Mouse (Mus musculus) cerebellum, adult 2 months (tissue): ENCODE measurements at regions not wholly inside any gene's neighbourhood (a gene's known extent, or its start where the extent isn't known, plus 50 kb on each side); places are given as distances from the start of the nearest gene placed in this dataset.
A peak's percentile ranks its signal among the peaks of the same experiment; 100 is the strongest.

ENCODE experiments used
- DNase-seq, 2 experiments: peaks; one replicate each; pipeline ENCODE4 v3.0.0; 2021
- H3K27ac ChIP-seq: fragments of 200-500 bp; 2 replicates; pipeline ENCODE4 v1.5.1; 2012; ENCODE audit warnings: low read length, control low read depth, inconsistent platforms; ENCODE audit not compliant: insufficient read depth
- H3K27me3 ChIP-seq: fragments of 200-500 bp; 2 replicates; pipeline ENCODE4 v1.6.1; 2012; ENCODE audit warnings: inconsistent platforms, mild to moderate bottlenecking, low read length, moderate library complexity; ENCODE audit not compliant: control insufficient read depth, insufficient read depth
- H3K4me1 ChIP-seq: fragments of 200-500 bp; 2 replicates; pipeline ENCODE4 v1.6.1; 2011; ENCODE audit warnings: low read length; ENCODE audit not compliant: control insufficient read depth, insufficient read depth
- H3K4me3 ChIP-seq: fragments of 200-500 bp; replicated peaks from 2 replicates; pipeline ENCODE3; 2011; ENCODE audit warnings: mild to moderate bottlenecking, low read depth, low read length, control low read depth; ENCODE audit not compliant: insufficient read depth
- CTCF ChIP-seq: fragments of 200-500 bp; IDR thresholded peaks from 2 replicates; pipeline ENCODE4 v1.5.1; 2011; ENCODE audit warnings: low read depth, mild to moderate bottlenecking, control low read depth, low read length, moderate library complexity, borderline replicate concordance; ENCODE audit not compliant: insufficient read depth
- POLR2A ChIP-seq: fragments of 200-500 bp; IDR thresholded peaks from 2 replicates; pipeline ENCODE4 v1.6.1; 2011; ENCODE audit warnings: low read length, control low read depth, borderline replicate concordance; ENCODE audit not compliant: insufficient read depth
- WGBS: fragments of 180-500 bp; shearing (Covaris S2); methylation state at CpG from one replicate; pipeline ENCODE4 v1.1.7; 2018; 5-methylcytosine and 5-hydroxymethylcytosine counted together

DNA sequence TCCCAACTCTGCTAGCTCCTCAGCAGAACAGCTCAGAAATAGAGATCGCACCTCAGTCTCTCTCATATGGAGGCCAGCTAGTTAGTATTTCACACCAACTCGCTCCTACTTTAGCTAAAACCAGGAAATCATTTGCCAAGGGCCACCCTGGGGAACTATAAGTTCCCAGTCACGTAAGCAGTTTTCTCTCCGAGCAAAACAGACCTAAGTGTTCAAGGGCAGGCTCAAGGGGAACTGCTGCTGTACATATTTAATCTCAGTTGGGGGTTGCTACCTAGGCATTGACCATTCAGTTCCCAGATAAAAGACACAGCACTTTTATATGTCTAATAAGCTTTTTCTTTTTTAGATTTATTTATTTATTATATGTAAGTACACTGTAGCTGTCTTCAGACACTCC is 93.5 kb upstream of the Cpm start:
- no peak overlapping the region for H3K27ac ChIP-seq
- WGBS, result 89% methylated on average over 4 of the region's 4 CpGs
- no peaks in the 10 kb centered on the region for H3K27me3 ChIP-seq
- H3K4me3 ChIP-seq, result no peak overlapping the region
- DNase-seq, result no peak
- TF ChIP-seq CTCF (no peak), POLR2A (no peak)
- H3K4me1 ChIP-seq, result no peaks in the 10 kb centered on the region

DNA sequence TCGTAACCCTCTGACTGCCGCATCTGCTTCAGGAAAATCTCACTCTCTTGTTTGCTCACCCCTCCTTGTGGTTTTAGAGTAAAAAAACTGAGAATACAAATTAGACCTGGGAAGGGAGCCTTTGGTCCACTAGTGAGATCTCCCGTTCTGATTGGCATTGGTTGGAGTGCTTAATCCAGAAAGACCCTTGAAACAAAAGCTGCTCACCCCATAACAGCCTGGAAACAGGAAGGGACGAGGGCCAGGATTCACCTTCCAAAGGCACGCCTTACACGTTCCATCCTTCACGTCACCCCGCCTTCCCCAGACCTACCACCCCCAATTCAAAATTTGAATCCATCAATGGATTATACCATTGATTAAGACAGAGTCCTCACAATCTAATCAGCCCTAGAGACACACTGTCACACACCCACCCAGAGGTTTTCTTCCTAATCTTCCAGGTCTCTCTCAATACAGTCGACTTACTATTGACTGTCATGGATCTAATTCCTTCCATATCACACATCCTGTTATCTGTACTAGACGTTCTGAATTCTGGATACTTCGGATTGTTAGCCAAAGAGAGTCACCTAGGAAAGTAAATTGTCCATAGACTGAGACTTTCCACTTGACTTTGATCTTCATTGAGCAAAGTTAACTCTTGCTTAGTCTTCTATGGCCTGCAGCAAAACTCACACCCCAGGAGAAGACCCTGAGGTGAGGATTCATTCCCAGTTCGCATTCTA is 94.1 kb upstream of the Cpm start:
- no peak for TF ChIP-seq POLR2A
- TF ChIP-seq CTCF, result no peak
- 89% methylated on average over 12 of the region's 12 CpGs for WGBS
- Histone ChIP-seq H3K4me1 (no peaks in the 10 kb centered on the region), H3K27ac (no peak overlapping the region), H3K4me3 (no peak overlapping the region), H3K27me3 (no peaks in the 10 kb centered on the region)
- no peak for DNase-seq

DNA sequence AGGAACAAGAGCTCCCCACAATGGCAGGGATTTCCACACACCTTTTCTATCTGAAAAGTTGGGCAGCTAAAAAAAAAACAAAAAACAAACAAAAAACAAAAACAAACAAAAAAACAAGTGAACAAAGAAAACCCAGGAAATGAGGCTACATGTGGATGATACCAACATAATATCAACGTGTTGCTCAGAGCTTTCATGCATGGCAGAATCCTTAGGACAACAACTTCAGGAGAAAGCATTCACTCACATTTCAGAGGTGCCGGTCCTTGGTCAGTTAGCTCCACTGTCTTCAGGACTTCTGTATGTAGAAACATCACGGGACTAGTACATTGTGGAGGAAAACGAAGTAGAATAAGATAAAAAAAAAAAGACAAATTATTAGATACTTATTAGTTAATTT is 94.8 kb upstream of the Cpm start:
- H3K4me3 ChIP-seq, result no peak overlapping the region
- no peak overlapping the region for H3K27ac ChIP-seq
- H3K4me1 ChIP-seq, result no peaks in the 10 kb centered on the region
- WGBS, result 89% methylated on average over 4 of the region's 4 CpGs
- no peaks in the 10 kb centered on the region for H3K27me3 ChIP-seq
- no peak for TF ChIP-seq CTCF
- TF ChIP-seq POLR2A, result no peak
- DNase-seq, result no peak

DNA sequence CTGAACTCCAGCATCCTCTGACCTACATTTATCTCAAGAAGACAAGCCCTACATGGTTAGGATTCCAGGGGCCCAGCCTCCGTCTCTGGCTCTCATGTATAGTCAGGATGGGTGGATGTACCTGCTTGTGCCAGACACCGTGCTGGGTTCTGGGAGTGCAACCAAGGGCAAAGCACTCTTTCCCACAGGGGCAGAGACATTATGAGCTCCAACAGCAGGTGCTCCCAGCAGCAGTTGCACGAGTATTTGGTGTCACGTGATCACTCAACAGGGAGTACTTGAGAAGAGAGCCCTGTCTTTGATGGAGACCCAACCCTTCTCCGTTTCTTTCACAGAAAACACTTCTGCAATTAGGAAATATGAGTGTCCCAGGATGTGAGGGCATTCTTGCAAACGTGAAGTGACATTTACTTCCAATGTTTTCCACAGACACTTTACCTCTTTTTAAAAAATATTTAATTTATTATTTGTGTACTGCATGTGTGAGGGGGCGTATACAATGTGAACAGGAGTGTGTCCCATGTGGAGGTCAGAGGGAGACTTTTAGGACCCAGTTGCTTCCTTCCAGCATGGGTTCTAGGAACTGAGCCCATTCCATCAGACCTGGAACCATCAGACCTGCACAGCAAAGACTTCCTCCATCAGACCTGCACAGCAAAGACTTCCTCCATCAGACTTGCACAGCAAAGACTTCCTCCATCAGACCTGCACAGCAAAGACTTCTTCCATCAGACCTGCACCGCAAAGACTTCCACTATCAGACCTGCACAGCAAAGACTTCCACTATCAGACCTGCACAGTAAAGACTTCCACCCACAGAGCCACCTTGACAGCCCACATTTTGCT is 95.5 kb upstream of the Cpm start:
- Histone ChIP-seq H3K4me1 (no peaks in the 10 kb centered on the region), H3K27ac (no peak overlapping the region), H3K4me3 (no peak overlapping the region), H3K27me3 (no peaks in the 10 kb centered on the region)
- peak; percentile 11 to 55 for DNase-seq
- WGBS, result 52% methylated on average over 8 of the region's 8 CpGs
- no peak for TF ChIP-seq POLR2A
- TF ChIP-seq CTCF, result no peak

DNA sequence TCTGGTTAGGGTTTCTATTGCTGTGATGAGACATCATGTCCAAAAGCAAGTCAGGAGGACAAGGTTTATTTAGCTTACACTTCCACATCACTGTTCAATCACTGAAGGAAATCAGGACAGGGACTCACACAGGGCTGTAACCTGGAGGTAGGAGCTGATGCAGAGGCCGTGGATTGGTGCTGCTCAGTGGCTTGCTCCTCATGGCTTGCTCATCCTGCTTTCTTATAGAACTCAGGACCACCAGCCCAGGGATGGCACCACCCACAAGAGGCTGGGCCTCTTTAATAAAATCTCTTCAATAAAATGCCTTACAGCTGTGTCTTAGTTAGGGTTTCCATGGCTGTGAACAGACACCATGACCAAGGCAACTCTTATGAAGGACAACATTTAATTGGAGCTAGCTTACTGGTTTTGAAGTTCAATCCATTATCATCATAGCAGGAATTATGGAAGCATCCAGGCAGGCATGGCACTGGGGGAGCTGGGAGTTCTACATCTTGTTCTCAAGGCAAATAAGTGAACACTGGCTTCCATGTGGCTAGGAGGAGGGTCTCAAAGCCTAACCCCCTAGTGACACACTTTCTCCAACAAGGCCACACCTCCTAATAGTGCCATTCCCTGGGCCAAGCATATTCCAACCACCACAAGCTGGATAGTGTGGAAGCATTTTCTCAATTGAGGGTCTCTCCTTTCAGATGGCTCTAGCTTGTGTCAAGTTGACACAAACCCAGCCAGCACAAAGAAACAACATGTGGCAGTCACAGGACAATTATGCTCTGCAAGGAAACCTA is 96.4 kb upstream of the Cpm start:
- WGBS, result 95% methylated on average over 1 of the region's 1 CpGs
- no peaks in the 10 kb centered on the region for H3K27me3 ChIP-seq

DNA sequence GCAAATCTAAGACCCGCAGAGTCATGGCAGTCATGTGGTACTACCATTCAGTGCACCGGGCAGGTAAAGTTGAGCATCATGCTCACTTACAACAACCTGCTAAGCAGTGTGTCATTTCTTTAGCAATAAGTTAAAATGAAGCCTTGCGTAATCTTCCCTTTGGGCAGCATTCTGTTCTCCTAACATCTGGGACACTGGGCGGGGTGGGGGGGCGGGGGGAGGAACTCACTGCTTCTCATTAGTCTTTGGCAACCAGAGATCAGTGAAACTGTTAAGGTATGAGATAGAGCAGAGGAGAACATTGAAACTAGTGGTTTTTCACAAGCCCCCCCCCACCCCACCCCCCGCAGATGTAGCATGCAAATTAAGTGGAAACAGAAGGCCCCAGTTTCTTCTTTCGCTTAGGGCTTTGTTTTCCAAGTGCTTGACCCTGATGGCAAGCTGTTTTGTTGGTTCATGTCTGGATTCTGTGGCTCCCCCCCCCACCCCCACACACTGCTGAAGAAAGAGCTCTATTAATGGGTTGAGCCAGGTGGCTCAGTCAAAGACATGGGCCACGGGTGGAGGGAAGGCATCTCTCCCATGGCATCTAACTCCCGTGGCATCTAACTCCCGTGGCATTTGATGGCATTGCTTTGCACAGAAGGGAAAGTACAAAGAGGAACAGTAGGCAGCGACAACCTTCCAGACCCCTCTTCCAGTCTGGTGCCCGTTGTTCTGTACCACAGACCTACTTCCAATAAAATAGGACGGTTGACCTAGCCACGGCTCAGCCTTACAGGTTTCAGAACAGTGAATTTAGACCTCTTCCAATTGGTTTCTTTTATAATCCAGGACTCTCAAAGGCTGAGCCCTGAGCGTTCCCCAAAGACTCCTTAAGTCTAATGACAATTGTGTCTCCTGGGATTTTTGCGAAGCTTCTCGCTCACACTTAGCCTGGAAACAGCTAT is 97.2 kb upstream of the Cpm start:
- Histone ChIP-seq H3K4me3 (no peak overlapping the region), H3K27me3 (no peaks in the 10 kb centered on the region), H3K27ac (no peak overlapping the region), H3K4me1 (no peaks in the 10 kb centered on the region)
- TF ChIP-seq POLR2A (no peak), CTCF (no peak)
- DNase-seq, result no peak
- WGBS, result 80% methylated on average over 17 of the region's 17 CpGs

More for the DNA sequence above, 96.4 kb upstream of the Cpm start:
- Histone ChIP-seq H3K27ac (no peak overlapping the region), H3K4me3 (no peak overlapping the region), H3K4me1 (no peaks in the 10 kb centered on the region)
- TF ChIP-seq POLR2A (no peak), CTCF (no peak)
- DNase-seq, result no peak

DNA sequence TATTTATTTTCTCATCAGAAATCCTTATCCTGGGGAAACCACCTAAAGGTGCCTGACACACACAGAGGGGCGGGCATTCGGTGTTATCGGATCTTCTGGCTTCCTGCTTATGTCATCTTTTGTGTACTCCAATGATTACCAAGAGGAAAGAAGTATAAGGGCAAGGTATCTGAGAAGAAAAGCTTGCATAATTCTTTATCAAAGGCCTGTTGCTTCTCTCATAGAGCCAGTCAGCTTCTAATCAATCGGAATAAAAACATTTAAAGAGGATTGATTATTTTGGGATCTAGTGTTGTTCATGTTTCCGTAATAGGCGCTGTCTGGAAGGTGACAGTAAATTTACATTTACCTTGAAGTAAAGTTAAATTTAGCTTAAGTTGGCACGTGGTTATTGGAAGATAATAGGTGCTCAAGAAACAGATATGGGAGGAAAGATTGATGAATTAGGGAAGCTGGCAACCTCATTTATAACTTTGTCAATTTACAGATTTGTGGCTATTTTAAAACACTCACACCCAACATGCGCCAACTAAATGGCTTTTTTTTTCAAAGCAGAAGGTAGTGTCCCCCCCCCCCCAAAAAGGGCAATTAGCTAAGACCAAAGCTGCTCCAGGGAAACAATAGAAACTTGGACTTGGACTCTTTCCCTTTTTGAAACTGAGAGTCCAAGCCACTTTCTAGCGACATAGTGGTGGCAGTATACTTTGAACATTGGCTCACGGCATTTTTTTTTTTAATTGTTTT is 98.3 kb upstream of the Cpm start:
- H3K4me3 ChIP-seq, result no peak overlapping the region
- no peak for DNase-seq
- H3K4me1 ChIP-seq, result no peaks in the 10 kb centered on the region
- no peak overlapping the region for H3K27ac ChIP-seq
- 79% methylated on average over 10 of the region's 10 CpGs for WGBS
- H3K27me3 ChIP-seq, result no peaks in the 10 kb centered on the region
- no peak for TF ChIP-seq CTCF
- TF ChIP-seq POLR2A, result no peak
